Mouse (Mus musculus): ENCODE measurements around the gene Fibp. TPM values are rescaled to one million over a fixed set of nuclear protein-coding genes. Genes with fewer than 3 reads are reported as not detected.

Gene Fibp
- polyA plus RNA-seq, 1 experiment from 2014 or later, result 25.9 TPM

DNA sequence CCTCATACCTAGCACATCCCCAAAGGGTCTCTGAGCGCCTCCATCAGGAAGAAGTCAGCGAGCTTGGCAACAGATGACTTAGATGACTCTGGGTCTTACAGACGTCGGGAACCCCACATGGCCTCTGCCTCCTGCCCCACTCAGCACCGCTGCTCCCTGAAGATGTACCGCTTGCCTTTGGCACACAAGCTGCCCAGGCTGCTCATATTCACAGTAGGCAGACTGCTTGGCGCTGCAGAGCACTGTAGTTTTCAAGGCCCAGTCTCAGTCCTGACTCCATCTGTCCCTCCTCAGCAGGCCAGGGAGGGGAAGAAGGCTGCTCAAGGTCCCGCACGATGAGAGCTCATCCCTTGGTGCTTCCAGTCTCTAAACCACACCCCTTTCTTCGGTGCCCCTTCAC is 38.1 kb upstream of the Fibp start:
- Histone ChIP-seq H3K4me3 (ENCODE audit: low read depth, low read length) (no peak overlapping the region), H3K9ac (ENCODE audit: low read depth, low read length) (no peak overlapping the region), H3K4me2 (ENCODE audit: low read depth, low read length) (no peak overlapping the region), H3K36me3 (ENCODE audit: control insufficient read depth, insufficient read depth) (peaks cover 8% of the 10 kb centered on the region; the same call in 1 of the 2 replicates), H3K27me3 (ENCODE audit: control insufficient read depth, insufficient read depth, low read depth, low read length) (no peaks in the 10 kb centered on the region), H3K27ac (ENCODE audit: low read length) (no peak overlapping the region), H3K4me1 (ENCODE audit: control insufficient read depth, low read depth, low read length) (peaks cover 23% of the 10 kb centered on the region), H3K9me3 (replicated peaks; ENCODE audit: control insufficient read depth, low read length) (no peaks in the 10 kb centered on the region)
- ATAC-seq (ENCODE audit: low read depth), result no peak
- WGBS (ENCODE audit: insufficient replicate concordance), result 87% methylated on average over 10 of the region's 10 CpGs

- peaks cover 23% of the 10 kb centered on the region for H3K4me1 ChIP-seq (ENCODE audit: control insufficient read depth, low read depth, low read length)
- 77% methylated on average over 9 of the region's 9 CpGs for WGBS (ENCODE audit: insufficient replicate concordance)
- no peak overlapping the region for H3K9ac ChIP-seq (ENCODE audit: low read depth, low read length)
- no peak overlapping the region for H3K27ac ChIP-seq (ENCODE audit: low read length)
- no peaks in the 10 kb centered on the region for H3K9me3 ChIP-seq (replicated peaks; ENCODE audit: control insufficient read depth, low read length)
- H3K4me3 ChIP-seq (ENCODE audit: low read depth, low read length), result no peak overlapping the region
- no peaks in the 10 kb centered on the region for H3K27me3 ChIP-seq (ENCODE audit: control insufficient read depth, insufficient read depth, low read depth, low read length)
- no peak overlapping the region for H3K4me2 ChIP-seq (ENCODE audit: low read depth, low read length)
- ATAC-seq (ENCODE audit: low read depth), result no peak
- peaks cover 8% of the 10 kb centered on the region; the same call in 1 of the 2 replicates for H3K36me3 ChIP-seq (ENCODE audit: control insufficient read depth, insufficient read depth)
Observed at GRCm38 (mm10) chr19:5422895-5423443, 37.4 kb upstream of the Fibp start.

GRCm38 (mm10) chr19:5423561-5423960 is 36.9 kb upstream of the Fibp start:
- WGBS (ENCODE audit: insufficient replicate concordance), result 61% methylated on average over 12 of the region's 12 CpGs
- Histone ChIP-seq H3K9me3 (replicated peaks; ENCODE audit: control insufficient read depth, low read length) (no peaks in the 10 kb centered on the region), H3K27me3 (ENCODE audit: control insufficient read depth, insufficient read depth, low read depth, low read length) (no peaks in the 10 kb centered on the region), H3K4me3 (ENCODE audit: low read depth, low read length) (peak overlapping the region; percentile 88), H3K9ac (ENCODE audit: low read depth, low read length) (peak overlapping the region; percentile 82), H3K4me1 (ENCODE audit: control insufficient read depth, low read depth, low read length) (peaks cover 23% of the 10 kb centered on the region), H3K4me2 (ENCODE audit: low read depth, low read length) (peak overlapping the region; percentile 90), H3K27ac (ENCODE audit: low read length) (peak overlapping the region; percentile 90), H3K36me3 (ENCODE audit: control insufficient read depth, insufficient read depth) (peaks cover 8% of the 10 kb centered on the region; the same call in 1 of the 2 replicates)
- ATAC-seq (ENCODE audit: low read depth), result no peak

GRCm38 (mm10) chr19:5424092-5424781 is 36.2 kb upstream of the Fibp start:
- ATAC-seq (ENCODE audit: low read depth), result peak; percentile 53
- H3K4me2 ChIP-seq (ENCODE audit: low read depth, low read length), result peak overlapping the region; percentile 90
- H3K27ac ChIP-seq (ENCODE audit: low read length), result peak overlapping the region; percentile 90
- H3K27me3 ChIP-seq (ENCODE audit: control insufficient read depth, insufficient read depth, low read depth, low read length), result no peaks in the 10 kb centered on the region
- H3K9ac ChIP-seq (ENCODE audit: low read depth, low read length), result peak overlapping the region; percentile 82
- H3K36me3 ChIP-seq (ENCODE audit: control insufficient read depth, insufficient read depth), result peaks cover 8% of the 10 kb centered on the region; the same call in 1 of the 2 replicates
- WGBS (ENCODE audit: insufficient replicate concordance), result under 1% methylated on average over 47 of the region's 48 CpGs
- H3K9me3 ChIP-seq (replicated peaks; ENCODE audit: control insufficient read depth, low read length), result no peaks in the 10 kb centered on the region
- peak overlapping the region; percentile 88 for H3K4me3 ChIP-seq (ENCODE audit: low read depth, low read length)
- peaks cover 23% of the 10 kb centered on the region for H3K4me1 ChIP-seq (ENCODE audit: control insufficient read depth, low read depth, low read length)

DNA sequence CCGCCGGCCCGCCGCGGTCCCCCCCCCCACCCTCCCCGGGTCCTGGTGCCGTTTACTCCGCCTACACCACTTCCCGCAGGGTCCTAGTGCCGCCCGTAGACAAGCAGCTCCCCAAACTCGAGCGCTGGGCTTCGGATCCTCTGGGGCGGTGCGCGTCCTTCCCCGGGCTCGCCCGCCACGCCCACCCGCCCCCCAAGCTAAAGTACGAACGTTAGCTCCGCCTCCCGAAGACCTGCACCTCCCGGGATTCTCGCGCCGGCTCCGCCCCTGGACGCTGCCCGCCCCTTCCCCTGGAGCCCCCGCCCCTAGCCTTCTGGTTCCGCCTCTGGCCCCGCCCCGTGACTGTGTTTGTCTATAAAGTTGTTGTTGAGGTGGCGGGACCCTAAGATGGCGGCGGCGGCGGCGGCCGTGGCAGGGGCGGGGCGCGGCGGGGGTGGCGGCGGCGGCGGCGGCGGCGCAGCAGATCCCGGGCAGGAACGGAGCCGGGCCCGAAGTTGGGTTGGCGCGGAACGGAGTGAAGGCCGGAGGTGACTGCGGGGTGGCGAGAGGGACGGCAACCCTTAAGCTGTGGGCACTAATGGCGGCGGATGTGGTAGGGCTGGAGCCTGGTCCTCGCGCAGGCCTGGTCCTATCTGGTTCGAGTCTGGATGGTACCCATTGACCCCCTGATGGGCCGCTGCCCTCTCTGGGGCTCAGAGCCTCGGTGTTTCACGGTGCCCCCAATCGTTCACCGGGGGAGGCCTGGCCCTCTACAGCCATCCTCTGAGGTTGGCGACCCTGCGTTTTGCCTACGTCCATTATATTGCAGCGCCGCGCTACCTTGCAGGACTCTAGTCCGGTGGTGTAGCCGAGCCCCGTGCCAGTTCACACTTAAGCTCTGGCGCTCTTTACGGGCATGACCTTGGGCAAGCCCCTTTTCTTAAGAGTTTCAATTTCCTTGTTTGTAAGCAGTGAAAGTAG is 35.4 kb upstream of the Fibp start, which contains the start of the genes Drap1 and AI837181:
Gene Drap1, minus strand, starts transcription at position 198 of the 960 bp plus-strand sequence.
Gene AI837181, plus strand, starts transcription at position 363 of the 960 bp plus-strand sequence.
- peaks cover 8% of the 10 kb centered on the region; the same call in 1 of the 2 replicates for H3K36me3 ChIP-seq (ENCODE audit: control insufficient read depth, insufficient read depth)
- H3K27ac ChIP-seq (ENCODE audit: low read length), result peak within 1 kb of the TSS; percentile 90
- peak; percentile 85 for ATAC-seq (ENCODE audit: low read depth)
- under 1% methylated on average over 75 of the region's 87 CpGs for WGBS (ENCODE audit: insufficient replicate concordance)
- H3K9me3 ChIP-seq (replicated peaks; ENCODE audit: control insufficient read depth, low read length), result no peaks in the 10 kb centered on the region
- H3K4me2 ChIP-seq (ENCODE audit: low read depth, low read length), result peak within 1 kb of the TSS; percentile 90
- H3K4me3 ChIP-seq (ENCODE audit: low read depth, low read length), result peak within 1 kb of the TSS; percentile 88
- peaks cover 23% of the 10 kb centered on the region for H3K4me1 ChIP-seq (ENCODE audit: control insufficient read depth, low read depth, low read length)
- H3K27me3 ChIP-seq (ENCODE audit: control insufficient read depth, insufficient read depth, low read depth, low read length), result no peaks in the 10 kb centered on the region
- H3K9ac ChIP-seq (ENCODE audit: low read depth, low read length), result peak within 1 kb of the TSS; percentile 93

DNA sequence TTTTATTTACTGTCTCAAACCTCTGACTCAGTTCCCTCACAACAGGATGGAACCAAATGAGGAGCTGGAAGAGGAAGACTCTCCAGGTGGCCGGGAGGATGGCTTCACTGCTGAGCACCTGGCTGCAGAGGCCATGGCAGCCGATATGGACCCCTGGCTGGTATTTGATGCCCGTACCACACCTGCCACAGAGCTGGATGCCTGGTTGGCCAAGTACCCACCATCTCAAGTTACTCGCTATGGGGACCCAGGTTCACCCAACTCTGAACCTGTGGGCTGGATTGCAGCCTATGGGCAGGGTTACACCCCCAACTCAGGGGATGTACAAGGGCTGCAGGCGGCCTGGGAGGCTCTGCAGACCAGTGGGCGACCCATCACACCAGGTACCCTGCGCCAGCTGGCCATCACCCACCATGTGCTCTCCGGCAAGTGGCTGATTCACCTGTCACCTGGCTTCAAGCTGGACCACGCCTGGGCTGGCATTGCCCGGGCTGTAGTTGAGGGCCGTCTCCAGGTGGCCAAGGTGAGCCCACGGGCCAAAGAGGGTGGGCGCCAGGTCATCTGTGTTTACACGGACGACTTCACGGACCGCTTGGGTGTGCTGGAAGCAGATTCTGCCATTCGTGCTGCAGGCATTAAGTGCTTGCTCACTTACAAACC is 34.4 kb upstream of the Fibp start:
- no peak for ATAC-seq (ENCODE audit: low read depth)

GRCm38 (mm10) chr19:5426640-5427290 is 33.6 kb upstream of the Fibp start:
- Histone ChIP-seq H3K36me3 (ENCODE audit: control insufficient read depth, insufficient read depth) (peaks cover 4% of the 10 kb centered on the region; the same call in 1 of the 2 replicates), H3K4me2 (ENCODE audit: low read depth, low read length) (no peak overlapping the region), H3K27ac (ENCODE audit: low read length) (no peak overlapping the region), H3K4me3 (ENCODE audit: low read depth, low read length) (no peak overlapping the region), H3K9me3 (replicated peaks; ENCODE audit: control insufficient read depth, low read length) (no peaks in the 10 kb centered on the region), H3K4me1 (ENCODE audit: control insufficient read depth, low read depth, low read length) (peaks cover 23% of the 10 kb centered on the region), H3K27me3 (ENCODE audit: control insufficient read depth, insufficient read depth, low read depth, low read length) (no peaks in the 10 kb centered on the region), H3K9ac (ENCODE audit: low read depth, low read length) (no peak overlapping the region)
- ATAC-seq (ENCODE audit: low read depth), result no peak
- 79% methylated on average over 13 of the region's 13 CpGs for WGBS (ENCODE audit: insufficient replicate concordance)

More for the DNA sequence above, 34.4 kb upstream of the Fibp start:
- no peaks in the 10 kb centered on the region for H3K27me3 ChIP-seq (ENCODE audit: control insufficient read depth, insufficient read depth, low read depth, low read length)
- no peaks in the 10 kb centered on the region for H3K9me3 ChIP-seq (replicated peaks; ENCODE audit: control insufficient read depth, low read length)
- peaks cover 23% of the 10 kb centered on the region for H3K4me1 ChIP-seq (ENCODE audit: control insufficient read depth, low read depth, low read length)
- H3K4me3 ChIP-seq (ENCODE audit: low read depth, low read length), result peak overlapping the region; percentile 88
- H3K9ac ChIP-seq (ENCODE audit: low read depth, low read length), result peak overlapping the region; percentile 93
- H3K27ac ChIP-seq (ENCODE audit: low read length), result peak overlapping the region; percentile 85
- H3K4me2 ChIP-seq (ENCODE audit: low read depth, low read length), result peak overlapping the region; percentile 82
- peaks cover 4% of the 10 kb centered on the region; the same call in 1 of the 2 replicates for H3K36me3 ChIP-seq (ENCODE audit: control insufficient read depth, insufficient read depth)
- WGBS (ENCODE audit: insufficient replicate concordance), result 73% methylated on average over 18 of the region's 18 CpGs

DNA sequence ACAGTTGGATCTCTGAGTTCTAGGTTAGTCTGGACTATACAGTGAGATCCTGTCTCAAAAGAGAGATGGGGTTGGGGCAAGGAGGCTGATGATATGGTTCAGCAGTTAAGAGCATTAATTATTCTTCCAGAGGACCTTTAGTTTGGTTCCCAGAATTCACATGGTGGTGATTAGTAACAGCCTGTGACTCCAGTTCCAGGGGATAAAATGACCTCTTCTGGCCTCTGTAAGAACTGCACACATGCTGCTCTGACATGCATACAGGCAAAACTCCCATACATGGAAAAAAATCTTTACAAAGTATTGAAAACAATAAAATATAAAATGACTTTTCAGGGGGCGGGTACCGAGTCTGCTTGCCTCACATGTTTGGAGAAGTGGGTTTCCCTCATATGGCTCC is 32.3 kb upstream of the Fibp start:
- Histone ChIP-seq H3K27me3 (ENCODE audit: control insufficient read depth, insufficient read depth, low read depth, low read length) (no peaks in the 10 kb centered on the region), H3K4me1 (ENCODE audit: control insufficient read depth, low read depth, low read length) (peaks cover 26% of the 10 kb centered on the region), H3K36me3 (ENCODE audit: control insufficient read depth, insufficient read depth) (peaks cover 4% of the 10 kb centered on the region; the same call in 1 of the 2 replicates), H3K9ac (ENCODE audit: low read depth, low read length) (no peak overlapping the region), H3K27ac (ENCODE audit: low read length) (no peak overlapping the region), H3K4me2 (ENCODE audit: low read depth, low read length) (no peak overlapping the region), H3K4me3 (ENCODE audit: low read depth, low read length) (no peak overlapping the region), H3K9me3 (replicated peaks; ENCODE audit: control insufficient read depth, low read length) (no peaks in the 10 kb centered on the region)
- 72% methylated on average over 2 of the region's 2 CpGs for WGBS (ENCODE audit: insufficient replicate concordance)
- no peak for ATAC-seq (ENCODE audit: low read depth)

Data from liver, embryonic 16.5 days (tissue).